Mouse (Mus musculus) effector memory CD4-positive, alpha-beta T cell, adult 7 months (primary cell): ENCODE results near the gene Cbr2. TPM values are rescaled to one million over a fixed set of nuclear protein-coding genes. Genes with fewer than 3 reads are reported as not detected.

Experiments used
- polyA plus RNA-seq: library from polyadenylated mRNA; unstranded; fragments of 100-300 nt; shearing (Covaris generic); gene quantifications from one replicate; pipeline ENCODE4 v1.2.1, GENCODE M21; 2017

The Cbr2 gene
- not detected for polyA plus RNA-seq

DNA sequence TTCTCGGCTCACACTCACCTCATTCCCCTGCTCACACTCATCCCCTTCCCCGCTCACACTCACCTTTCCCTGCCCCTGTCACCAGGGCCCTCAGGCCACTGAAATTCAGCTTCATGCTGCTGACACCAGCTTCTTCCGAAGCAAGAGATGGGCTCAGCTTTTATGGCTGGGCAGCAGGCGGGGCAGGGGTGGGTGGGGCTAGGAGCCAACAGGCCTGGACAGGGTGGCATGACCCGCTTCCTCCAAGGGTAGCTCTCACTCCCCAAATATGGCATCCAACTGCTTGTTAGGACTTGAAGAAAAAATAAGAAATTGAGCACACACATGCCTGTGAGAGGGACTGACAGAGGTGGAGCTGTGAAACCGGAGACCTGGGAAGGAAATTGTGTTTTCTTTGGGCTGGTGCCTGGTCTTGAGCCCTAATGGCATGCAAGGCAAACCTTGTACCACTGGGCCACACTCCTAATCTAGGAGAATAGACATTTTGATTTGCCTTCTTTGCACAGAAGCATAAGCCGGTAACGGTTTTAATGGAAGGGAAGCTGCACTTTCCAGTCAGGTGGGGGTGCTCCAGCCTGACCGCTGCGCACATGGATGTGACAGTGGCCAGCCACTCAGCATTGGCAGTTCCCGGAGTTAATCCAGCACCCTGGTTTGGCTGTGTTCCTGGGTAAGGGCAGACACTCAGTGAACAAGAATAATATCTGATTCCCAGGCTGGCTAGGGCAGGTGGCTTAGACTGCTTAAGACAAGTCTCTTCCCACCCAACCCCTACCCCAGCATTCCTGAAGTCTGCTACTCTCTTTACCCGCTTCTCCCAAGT is at the start of gene Cbr2:
Cbr2 (minus strand) TSS at position 257 of the 823 bp plus-strand sequence.

DNA sequence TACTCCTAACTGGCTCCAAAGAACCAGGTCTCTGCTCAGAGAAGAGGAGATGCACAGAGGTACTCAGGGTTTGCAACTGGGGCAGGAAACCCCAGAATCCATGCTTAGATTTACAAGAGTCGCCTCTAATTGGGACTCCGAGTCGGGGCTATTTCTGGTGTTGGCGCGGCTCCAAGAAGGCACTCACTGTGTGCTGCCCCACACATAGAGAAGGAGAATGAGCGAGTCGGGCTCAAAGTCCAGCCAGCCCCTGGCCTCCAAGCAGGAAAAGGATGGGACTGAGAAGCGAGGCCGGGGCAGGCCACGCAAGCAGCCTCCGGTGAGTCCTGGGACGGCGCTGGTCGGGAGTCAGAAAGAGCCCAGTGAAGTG is 30.7 kb upstream of the Cbr2 start, which contains the start of gene Hmga1b:
Hmga1b (plus strand) TSS at position 123 of the 370 bp plus-strand sequence.

DNA sequence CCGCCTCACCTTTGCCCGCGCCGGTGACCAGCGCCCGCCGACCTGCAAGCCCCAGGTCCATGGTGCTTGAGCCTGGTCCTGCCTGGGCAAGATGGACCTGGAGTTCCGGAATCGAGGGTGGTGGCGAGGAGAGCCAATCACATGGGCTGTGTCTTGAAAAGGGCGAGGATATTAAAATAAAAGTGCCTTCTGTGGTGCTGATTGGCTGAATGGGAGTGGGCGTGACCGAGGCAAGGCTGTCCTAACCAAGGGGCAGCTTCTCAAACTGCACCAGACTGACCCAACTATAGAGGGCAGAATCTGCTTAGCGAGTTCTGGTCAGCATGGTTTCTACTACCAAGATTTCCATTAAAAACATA is 4.8 kb downstream of the Cbr2 start, which contains the start of gene Dcxr:
Dcxr (minus strand) TSS at position 113 of the 359 bp plus-strand sequence.

DNA sequence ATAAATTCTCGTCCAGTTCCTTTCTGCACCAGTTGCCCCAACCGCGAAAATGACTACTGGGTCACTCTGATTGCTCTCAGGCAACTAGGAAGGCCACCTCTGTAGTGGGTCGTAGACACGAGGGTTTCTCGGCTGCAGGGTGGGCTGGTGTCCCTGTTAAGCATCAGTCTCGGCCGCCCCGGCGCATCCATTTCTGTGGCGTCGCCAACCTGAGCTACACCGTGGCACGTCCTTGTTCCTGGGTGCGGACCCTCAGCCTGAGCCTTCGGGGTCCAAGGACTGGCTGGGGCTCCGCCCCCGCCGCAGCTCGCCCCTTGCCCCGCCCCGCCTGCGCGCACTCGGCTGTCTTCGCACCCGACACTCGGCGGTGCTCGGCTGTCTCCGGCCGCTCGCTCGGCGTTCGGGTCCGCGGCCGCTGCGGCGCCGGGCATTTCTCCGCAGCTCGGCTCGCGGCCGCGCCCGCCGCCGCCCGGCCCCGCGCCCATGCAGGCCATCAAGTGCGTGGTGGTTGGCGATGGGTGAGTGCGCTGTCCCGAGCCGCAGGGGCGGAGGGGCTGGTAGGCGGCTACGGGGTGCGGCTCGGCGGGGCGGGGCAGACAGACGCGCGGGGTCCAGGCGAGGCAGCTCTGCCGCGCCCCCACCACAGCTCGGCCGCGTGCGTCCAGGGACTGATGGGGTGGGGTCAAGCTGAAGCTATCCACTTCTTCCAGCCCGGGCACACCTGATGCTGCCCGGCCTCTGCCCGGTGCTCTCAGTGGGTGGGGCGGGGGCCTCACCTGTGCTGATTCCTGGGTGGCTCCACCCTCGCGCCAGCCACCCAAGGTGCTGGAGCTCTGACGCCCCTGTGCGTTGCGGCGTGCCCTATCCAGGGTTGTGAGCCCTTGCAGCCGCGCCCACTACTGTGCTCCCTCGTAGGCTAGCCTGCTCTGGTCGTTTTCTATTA is 10.5 kb downstream of the Cbr2 start, which contains the start of gene Rac3:
Rac3 (plus strand) TSS at position 347 of the 943 bp plus-strand sequence.

DNA sequence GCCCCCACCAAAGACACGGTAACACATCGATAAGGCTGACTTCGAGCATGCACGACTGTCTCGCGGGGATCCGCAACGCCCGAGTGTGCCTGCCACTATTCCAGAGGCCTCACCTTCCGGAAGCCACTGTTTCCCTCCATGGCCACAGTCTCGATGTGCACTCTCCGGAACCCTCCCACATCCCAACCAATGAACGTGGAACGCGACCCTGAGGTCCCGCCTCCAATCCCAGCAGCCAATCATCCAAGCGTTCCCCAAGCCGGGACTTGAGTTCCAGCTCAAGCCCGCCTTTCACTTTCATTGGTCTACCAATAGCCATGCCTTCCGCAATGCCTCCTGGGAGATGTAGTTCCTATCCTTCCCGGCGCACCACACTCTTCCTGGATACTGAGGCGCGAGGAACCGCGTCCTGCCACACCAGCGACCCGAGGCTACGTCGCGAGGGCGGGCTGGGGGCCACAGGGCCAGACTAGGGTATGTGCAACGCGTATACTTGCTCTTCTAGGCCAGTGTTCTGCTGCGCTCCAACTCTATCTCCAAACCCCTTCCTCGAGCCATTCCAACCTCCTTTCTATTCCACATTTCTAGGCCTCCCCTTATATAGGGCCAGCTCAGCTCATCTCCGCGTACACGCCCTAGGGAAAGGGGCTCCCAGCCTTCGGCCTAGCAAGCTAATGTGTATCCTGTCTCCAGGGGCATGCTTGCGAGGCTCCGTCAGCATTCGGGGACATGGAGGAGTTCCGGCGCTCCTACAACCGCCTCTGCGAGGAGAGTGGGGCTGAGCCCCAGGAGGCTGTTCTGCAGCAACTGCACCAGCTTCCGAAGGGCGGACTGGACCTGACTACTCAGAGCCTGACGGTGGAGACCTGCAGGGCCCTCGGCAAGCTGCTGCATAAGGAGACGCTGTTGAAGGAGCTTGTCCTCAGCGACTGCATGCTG is 18.1 kb downstream of the Cbr2 start, which contains the start of the genes Cenpx and Lrrc45:
Cenpx (minus strand) TSS at position 159 of the 939 bp plus-strand sequence.
Lrrc45 (plus strand) TSS at position 346 of the 939 bp plus-strand sequence.

Other genes starting within 250 kb of the Cbr2 start
- 29.6 TPM for gene Mrpl12, start 247.5 kb downstream of the Cbr2 start, polyA plus RNA-seq
- 7.6 TPM for gene Slc25a10, start 240.3 kb downstream of the Cbr2 start, polyA plus RNA-seq
- gene Gcgr, start 201.4 kb downstream of the Cbr2 start, polyA plus RNA-seq, result not detected
- 59.6 TPM for gene Mcrip1, start 182.4 kb downstream of the Cbr2 start, polyA plus RNA-seq
- not detected for gene Ppp1r27, start 181.0 kb downstream of the Cbr2 start, polyA plus RNA-seq
- gene P4hb, start 158.9 kb downstream of the Cbr2 start, polyA plus RNA-seq, result 172 TPM
- gene Arhgdia, start 150.5 kb downstream of the Cbr2 start, polyA plus RNA-seq, result 768 TPM
- 279 TPM for gene Alyref, start 133.7 kb downstream of the Cbr2 start, polyA plus RNA-seq
- gene Anapc11, start 133.7 kb downstream of the Cbr2 start, polyA plus RNA-seq, result 67.7 TPM
- not detected for gene Npb, start 123.6 kb downstream of the Cbr2 start, polyA plus RNA-seq
- 135 TPM for gene Pcyt2, start 114.2 kb downstream of the Cbr2 start, polyA plus RNA-seq
- 155 TPM for gene Sirt7, start 106.9 kb downstream of the Cbr2 start, polyA plus RNA-seq
- 31.8 TPM for gene Mafg, start 98.5 kb downstream of the Cbr2 start, polyA plus RNA-seq
- gene Pycr1, start 88.3 kb downstream of the Cbr2 start, polyA plus RNA-seq, result 0.44 TPM
- not detected for gene Myadml2, start 84.0 kb downstream of the Cbr2 start, polyA plus RNA-seq
- gene Notum, start 70.9 kb downstream of the Cbr2 start, polyA plus RNA-seq, result not detected
- gene Aspscr1, start 59.1 kb downstream of the Cbr2 start, polyA plus RNA-seq, result 111 TPM
- gene Cenpx, start 18.4 kb downstream of the Cbr2 start, polyA plus RNA-seq, result 85.8 TPM
- 52.6 TPM for gene Lrrc45, start 18.2 kb downstream of the Cbr2 start, polyA plus RNA-seq
- not detected for gene Rac3, start 10.6 kb downstream of the Cbr2 start, polyA plus RNA-seq
- gene Dcxr, start 4.8 kb downstream of the Cbr2 start, polyA plus RNA-seq, result 5.4 TPM
- 9.5 TPM for gene Hmga1b, start 30.7 kb upstream of the Cbr2 start, polyA plus RNA-seq
- 29.1 TPM for gene Rfng, start 52.1 kb upstream of the Cbr2 start, polyA plus RNA-seq
- 70.8 TPM for gene Gps1, start 52.2 kb upstream of the Cbr2 start, polyA plus RNA-seq
- gene Dus1l, start 64.3 kb upstream of the Cbr2 start, polyA plus RNA-seq, result 42.8 TPM
- gene Fasn, start 92.4 kb upstream of the Cbr2 start, polyA plus RNA-seq, result 39.2 TPM
- not detected for gene Ccdc57, start 200.8 kb upstream of the Cbr2 start, polyA plus RNA-seq
- gene Slc16a3, start 216.4 kb upstream of the Cbr2 start, polyA plus RNA-seq, result 7.9 TPM